Mouse (Mus musculus) kidney, embryonic 14.5 days (tissue): ENCODE results near the gene Gm19935. TPM values are rescaled to one million over a fixed set of nuclear protein-coding genes. Genes with fewer than 3 reads are reported as not detected.
A peak's percentile ranks its signal among the peaks of the same experiment; 100 is the strongest.

Experiments
- ATAC-seq: fragments of 200-750 bp; cut with Nextera tagmentation; 2 replicates; pipeline ENCODE4 v1.8.0; 2017; ENCODE audit warnings: moderate number of reproducible peaks, mild to moderate bottlenecking, moderate TSS enrichment, moderate library complexity; ENCODE audit not compliant: low FRiP score, low TSS enrichment
- H3K27ac ChIP-seq: fragments of 300-500 bp; sonication (generic); 2 replicates; pipeline ENCODE4 v1.5.1; 2014; ENCODE audit warnings: low read depth, mild to moderate bottlenecking, low read length, moderate library complexity, mixed read lengths
- H3K27me3 ChIP-seq: fragments of 300-500 bp; sonication (generic); 2 replicates; pipeline ENCODE4 v1.6.1; 2014; ENCODE audit warnings: mild to moderate bottlenecking, low read length; ENCODE audit not compliant: control insufficient read depth, insufficient read depth
- H3K36me3 ChIP-seq: fragments of 300-500 bp; sonication (generic); 2 replicates; pipeline ENCODE4 v1.6.1; 2014; ENCODE audit warnings: low read length, mixed read lengths; ENCODE audit not compliant: control insufficient read depth, insufficient read depth
- H3K4me1 ChIP-seq: fragments of 300-500 bp; sonication (generic); 2 replicates; pipeline ENCODE4 v1.6.1; 2014; ENCODE audit warnings: low read length, mixed read lengths; ENCODE audit not compliant: control insufficient read depth, insufficient read depth
- H3K4me2 ChIP-seq: fragments of 300-500 bp; sonication (generic); replicated peaks from 2 replicates; pipeline ENCODE4 v1.6.1; 2014; ENCODE audit warnings: low read depth, mild to moderate bottlenecking, low read length
- H3K4me3 ChIP-seq: fragments of 300-500 bp; sonication (generic); 2 replicates; pipeline ENCODE4 v1.5.1; 2014; ENCODE audit warnings: mild to moderate bottlenecking, low read length
- H3K9ac ChIP-seq: fragments of 300-500 bp; sonication (generic); 2 replicates; pipeline ENCODE4 v1.6.1; 2014; ENCODE audit warnings: low read depth, mild to moderate bottlenecking, low read length, moderate library complexity
- H3K9me3 ChIP-seq: fragments of 300-500 bp; sonication (generic); 2 replicates; pipeline ENCODE4 v1.6.1; 2016; ENCODE audit warnings: low read length; ENCODE audit not compliant: control insufficient read depth
- WGBS: fragments of 180-500 bp; shearing (Covaris S2); extraction: QIAGEN DNeasy Blood & Tissue Kit; methylation state at CpG from one replicate; pipeline ENCODE4 v1.1.7; 2014; 5-methylcytosine and 5-hydroxymethylcytosine counted together
- polyA plus RNA-seq: library from polyadenylated mRNA; unstranded; fragments of >200 nt; fragmentation: Nextera tagmentation; extraction: Ambion mirVana; gene quantifications from 2 replicates; pipeline ENCODE4 v1.2.1, GENCODE M21; 2014

Gm19935 gene
- polyA plus RNA-seq, 1 experiment from 2014 or later, result not detected

GRCm38 (mm10) chr8:90820321-90820696 is 3.1 kb upstream of the Gm19935 start:
- H3K4me2 ChIP-seq, result no peak overlapping the region
- H3K4me3 ChIP-seq, result no peak overlapping the region
- no peaks in the 10 kb centered on the region for H3K9me3 ChIP-seq
- H3K9ac ChIP-seq, result no peak overlapping the region
- 97% methylated on average over 4 of the region's 4 CpGs for WGBS
- H3K4me1 ChIP-seq, result no peaks in the 10 kb centered on the region
- H3K27ac ChIP-seq, result no peak overlapping the region
- no peaks in the 10 kb centered on the region for H3K27me3 ChIP-seq
- H3K36me3 ChIP-seq, result no peaks in the 10 kb centered on the region
- no peak for ATAC-seq

DNA sequence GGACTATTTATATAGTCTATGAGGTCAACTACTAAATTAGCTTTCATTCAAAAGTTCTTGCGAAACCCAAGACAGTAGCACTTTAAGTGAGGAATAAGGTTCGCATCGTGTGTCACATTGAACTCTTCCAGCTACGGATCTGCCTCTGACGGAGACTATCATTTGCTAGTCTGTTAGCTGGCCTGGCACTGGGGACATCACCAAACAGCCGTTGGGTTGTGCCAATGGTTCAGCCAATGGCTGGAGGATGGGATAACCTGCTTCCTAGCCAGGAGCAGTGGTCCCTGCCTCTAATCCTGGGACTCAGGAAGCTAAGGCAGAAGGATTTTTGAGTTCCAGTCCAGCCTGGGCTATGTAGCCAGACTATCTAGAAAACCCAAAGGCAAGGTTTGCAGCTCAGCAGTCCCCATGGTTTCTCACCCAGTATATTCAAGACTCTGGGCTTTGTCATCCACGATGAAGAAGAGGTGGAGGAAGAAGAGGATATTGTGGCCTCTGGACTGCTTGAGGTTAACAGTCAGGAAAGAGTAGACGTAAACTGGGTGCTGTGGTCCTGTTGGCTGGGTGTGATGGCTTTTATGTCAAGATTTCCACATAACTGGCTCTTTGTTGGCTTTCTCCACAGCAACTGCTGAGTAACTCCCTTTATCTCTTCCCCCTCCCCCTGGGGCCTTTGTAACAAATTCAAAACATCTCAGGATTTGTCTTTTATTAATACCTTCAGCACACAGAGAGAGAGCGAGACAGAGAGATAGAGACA is 2.5 kb upstream of the Gm19935 start:
- no peak for ATAC-seq
- Histone ChIP-seq H3K27me3 (no peaks in the 10 kb centered on the region), H3K9me3 (no peaks in the 10 kb centered on the region), H3K27ac (no peak overlapping the region), H3K4me3 (no peak overlapping the region), H3K9ac (no peak overlapping the region), H3K36me3 (no peaks in the 10 kb centered on the region), H3K4me2 (no peak overlapping the region), H3K4me1 (no peaks in the 10 kb centered on the region)
- 86% methylated on average over 9 of the region's 9 CpGs for WGBS

DNA sequence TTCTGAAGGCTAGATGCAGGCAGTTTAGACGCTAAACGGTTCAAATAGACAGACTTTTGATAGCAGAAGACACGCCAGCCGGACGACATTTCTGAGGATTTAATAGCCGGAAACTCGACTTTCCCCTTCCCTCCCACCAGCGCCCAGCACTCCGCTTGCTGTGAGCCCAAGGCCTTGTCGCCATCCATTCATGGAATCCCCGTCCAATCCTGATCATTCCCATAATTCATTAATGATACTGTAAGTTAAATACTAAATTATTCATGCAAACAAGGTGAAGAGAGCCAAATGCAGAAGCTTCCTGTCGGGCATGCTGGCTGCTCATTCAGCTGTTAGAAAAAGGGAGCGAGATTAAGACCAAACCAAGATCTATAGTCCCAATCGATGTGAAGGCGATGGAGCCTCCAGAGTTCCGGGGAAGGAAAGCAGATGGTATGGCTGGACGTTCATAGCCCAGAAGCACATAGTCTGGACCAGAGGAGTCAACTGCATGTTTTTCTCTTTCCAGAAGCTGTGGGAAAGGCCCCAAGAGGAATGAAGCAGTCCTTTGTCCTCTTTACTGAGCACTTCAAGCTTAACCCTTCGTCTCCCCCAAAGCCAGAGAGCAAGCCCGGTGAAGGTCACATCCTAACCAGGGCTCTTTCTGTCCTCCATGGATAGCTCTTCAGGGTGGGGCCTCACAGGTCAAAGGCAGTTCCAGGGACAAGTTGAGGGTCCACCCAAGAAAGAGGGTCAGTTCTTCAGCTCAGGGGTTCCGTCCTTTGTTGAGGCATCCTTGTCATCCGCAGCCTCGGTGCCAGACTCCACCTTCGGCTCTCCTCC is 921 bp downstream of the Gm19935 start:
- WGBS, result 71% methylated on average over 23 of the region's 23 CpGs
- Histone ChIP-seq H3K4me3 (no peak overlapping the region), H3K4me1 (no peaks in the 10 kb centered on the region), H3K9ac (no peak overlapping the region), H3K9me3 (no peaks in the 10 kb centered on the region), H3K4me2 (no peak overlapping the region), H3K36me3 (no peaks in the 10 kb centered on the region), H3K27me3 (no peaks in the 10 kb centered on the region), H3K27ac (no peak overlapping the region)
- no peak for ATAC-seq

- Histone ChIP-seq H3K4me2 (no peak overlapping the region), H3K4me3 (no peak overlapping the region), H3K9ac (no peak overlapping the region), H3K9me3 (peaks cover 5% of the 10 kb centered on the region; the same call in 1 of the 2 replicates), H3K27ac (no peak overlapping the region), H3K4me1 (no peaks in the 10 kb centered on the region), H3K36me3 (no peaks in the 10 kb centered on the region), H3K27me3 (no peaks in the 10 kb centered on the region)
- no peak for ATAC-seq
- WGBS, result 90% methylated on average over 10 of the region's 10 CpGs
Observed at GRCm38 (mm10) chr8:90813602-90814320, 3.4 kb downstream of the Gm19935 start.

DNA sequence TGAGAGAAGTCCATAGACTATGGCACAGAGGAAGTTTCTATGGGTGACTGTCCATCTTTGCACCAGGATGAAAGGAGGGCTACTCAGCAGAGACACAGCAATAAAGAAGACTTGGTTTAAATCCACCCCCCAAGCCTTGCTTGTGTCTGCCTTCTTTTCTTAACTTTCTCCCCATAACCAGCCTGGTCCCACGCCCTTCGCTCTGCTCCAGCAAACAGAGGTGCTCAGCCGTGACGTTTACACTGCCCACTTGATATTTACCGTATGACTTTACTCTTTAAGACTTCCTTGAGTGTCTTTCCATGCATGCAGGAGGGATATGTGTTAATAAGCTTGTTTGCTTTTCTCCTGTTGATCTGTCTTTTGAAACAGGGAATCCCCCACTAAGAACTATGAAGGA is 17.7 kb downstream of the Gm19935 start:
- Histone ChIP-seq H3K9ac (no peak overlapping the region), H3K4me2 (no peak overlapping the region), H3K4me1 (peaks cover 13% of the 10 kb centered on the region), H3K36me3 (no peaks in the 10 kb centered on the region), H3K27ac (no peak overlapping the region), H3K9me3 (peaks cover 8% of the 10 kb centered on the region), H3K27me3 (no peaks in the 10 kb centered on the region), H3K4me3 (no peak overlapping the region)
- peak; percentile 60; the same call in 1 of the 2 replicates for ATAC-seq
- WGBS, result 50% methylated on average over 5 of the region's 5 CpGs

DNA sequence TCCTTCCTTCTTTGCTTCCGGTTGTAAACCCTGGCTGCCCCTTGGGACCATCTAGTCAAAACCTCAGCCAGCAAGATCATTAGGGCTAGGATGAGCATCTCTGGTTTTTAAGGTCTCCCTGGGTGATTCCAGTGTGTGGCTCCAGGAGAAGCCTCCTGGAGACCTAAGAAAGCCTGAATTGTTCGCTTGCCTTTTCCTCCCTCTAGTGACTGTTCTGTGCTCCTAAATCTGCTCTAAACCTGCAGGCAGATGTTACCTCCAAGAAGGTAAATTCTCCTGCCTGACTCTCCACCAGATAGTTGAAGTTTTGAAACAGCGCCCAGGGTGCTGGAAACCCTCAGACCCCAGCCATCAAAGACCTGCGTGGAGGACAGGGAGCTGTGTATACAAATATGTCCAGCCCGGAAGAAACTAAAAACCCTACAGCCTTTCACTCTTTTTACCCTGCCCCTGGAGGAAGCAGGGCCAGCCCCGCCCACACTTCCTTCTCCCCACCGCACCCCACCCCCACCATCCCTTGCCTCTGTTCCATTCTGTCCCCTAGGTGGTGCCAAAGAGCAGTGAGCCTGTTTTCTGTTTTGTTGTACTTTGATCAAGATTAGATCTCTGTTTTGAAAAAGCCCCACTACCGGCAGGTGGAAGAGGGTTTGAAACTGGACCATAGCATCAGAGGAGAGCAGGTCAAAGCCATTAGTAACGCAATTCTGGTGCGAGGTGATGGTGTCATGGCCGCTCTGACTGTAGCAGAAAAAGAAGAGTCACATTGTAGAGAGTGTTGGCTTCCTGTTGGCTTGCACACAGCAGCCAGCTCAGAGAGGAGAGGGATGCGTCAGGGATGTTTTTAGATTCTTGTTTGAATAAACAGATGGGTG is 22.0 kb downstream of the Gm19935 start:
- Histone ChIP-seq H3K4me2 (peak overlapping the region; percentile 24), H3K9ac (no peak overlapping the region), H3K27me3 (no peaks in the 10 kb centered on the region), H3K4me3 (peak overlapping the region; percentile 2; the same call in 1 of the 2 replicates), H3K36me3 (no peaks in the 10 kb centered on the region), H3K9me3 (no peaks in the 10 kb centered on the region), H3K27ac (no peak overlapping the region), H3K4me1 (peaks cover 13% of the 10 kb centered on the region)
- 10% methylated on average over 12 of the region's 12 CpGs for WGBS
- peak; percentile 78 for ATAC-seq

- ATAC-seq, result no peak
- WGBS, result 9% methylated on average over 3 of the region's 3 CpGs
Observed at GRCm38 (mm10) chr8:90793710-90794109, 23.5 kb downstream of the Gm19935 start.

GRCm38 (mm10) chr8:90791616-90792015 is 25.6 kb downstream of the Gm19935 start:
- Histone ChIP-seq H3K36me3 (no peaks in the 10 kb centered on the region), H3K9me3 (no peaks in the 10 kb centered on the region), H3K4me2 (no peak overlapping the region), H3K9ac (no peak overlapping the region), H3K4me1 (peaks cover 13% of the 10 kb centered on the region), H3K27me3 (no peaks in the 10 kb centered on the region), H3K27ac (no peak overlapping the region), H3K4me3 (no peak overlapping the region)
- no peak for ATAC-seq
- WGBS, result 70% methylated on average over 1 of the region's 1 CpGs

More at GRCm38 (mm10) chr8:90793710-90794109, 23.5 kb downstream of the Gm19935 start:
- Histone ChIP-seq H3K27me3 (no peaks in the 10 kb centered on the region), H3K4me1 (peaks cover 13% of the 10 kb centered on the region), H3K27ac (no peak overlapping the region), H3K4me2 (no peak overlapping the region), H3K9me3 (no peaks in the 10 kb centered on the region), H3K36me3 (no peaks in the 10 kb centered on the region), H3K4me3 (no peak overlapping the region), H3K9ac (no peak overlapping the region)
